Comparison of ENCODE assay signal across 8 mouse cellular contexts in the genomic region with DNA sequence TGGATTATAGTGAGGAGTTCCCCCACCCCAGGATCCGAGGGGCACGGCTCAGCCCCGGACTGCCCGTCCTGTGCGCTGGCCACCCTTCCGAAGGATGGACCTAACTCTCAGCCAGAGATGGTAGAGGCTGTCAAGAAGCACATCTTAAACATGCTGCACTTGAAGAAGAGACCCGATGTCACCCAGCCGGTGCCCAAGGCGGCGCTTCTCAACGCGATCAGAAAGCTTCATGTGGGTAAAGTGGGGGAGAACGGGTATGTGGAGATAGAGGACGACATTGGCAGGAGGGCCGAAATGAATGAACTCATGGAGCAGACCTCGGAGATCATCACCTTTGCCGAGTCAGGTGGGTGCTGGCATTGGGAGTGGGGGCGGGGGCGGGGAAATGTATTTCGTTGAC. TPM values are rescaled to one million over a fixed set of nuclear protein-coding genes. Genes with fewer than 3 reads are reported as not detected.
A peak's percentile ranks its signal among the peaks of the same experiment; 100 is the strongest.
DNase-seq lines count a peak whose midpoint lies in the region; ATAC-seq and TF ChIP-seq lines count a peak whose summit lies in the region.

No protein-coding gene starts in this region.

- no peak overlapping the region for H3K9ac ChIP-seq in CH12.LX (ENCODE audit: insufficient read depth, low read depth)
- H3K9ac ChIP-seq in heart, embryonic 13.5 days = peak overlapping the region; percentile 87
- H3K9ac ChIP-seq in liver, postnatal 0 days (replicated peaks) = peak overlapping the region; percentile 51

- TF ChIP-seq CTCF in CH12.LX (conservative IDR thresholded peaks at IDR 0.05 in 1 of 2, IDR thresholded peaks at IDR 0.05 in 1 of 2; ENCODE audit: low read depth in 2 of 2, low read length in 2 of 2) = no peak
- no peak for TF ChIP-seq CTCF in liver, postnatal 0 days (IDR thresholded peaks at IDR 0.05; ENCODE audit: low read depth)

- DNase-seq in cerebellum, postnatal 10 days = peak; percentile 16 to 22
- DNase-seq in CH12.LX (ENCODE audit: extremely low read depth) = no peak
- no peak for DNase-seq in liver, postnatal 0 days
- DNase-seq in spleen, postnatal 36 days (ENCODE audit: low spot score in 2 of 2) = no peak
- DNase-seq in ovary, postnatal 14 days (ENCODE audit: low spot score) = no peak
- no peak for DNase-seq in lung, postnatal 10 days

- under 1% methylated on average over 20 of the region's 20 CpGs for WGBS in heart, embryonic 13.5 days
- 2% methylated on average over 20 of the region's 20 CpGs for WGBS in liver, postnatal 0 days (ENCODE audit: insufficient replicate concordance)

- TF ChIP-seq EP300 in CH12.LX (IDR thresholded peaks at IDR 0.05; ENCODE audit: low read length) = no peak
- no peak for TF ChIP-seq EP300 in liver, postnatal 0 days (IDR thresholded peaks at IDR 0.05; ENCODE audit: low read depth)

- ATAC-seq in cerebellum, adult (ENCODE audit: insufficient number of reproducible peaks, low FRiP score, low TSS enrichment) = no peak
- no peak for ATAC-seq in heart, embryonic 13.5 days (ENCODE audit: extremely low read depth, insufficient number of reproducible peaks, low FRiP score, low TSS enrichment)
- ATAC-seq in liver, postnatal 0 days = no peak

- in situ Hi-C loops in CH12.LX (cut with MboI; ENCODE audit: low pct_ligation_motif_present, low pct_unique_long_range_greater_than_20kb, low sequenced_read_pairs) = loop anchor here (25.0 kb wide), 3 partner anchors 470 to 1420 kb away; no protein-coding TSS in a partner anchor

- no peaks in the 10 kb centered on the region for H3K27me3 ChIP-seq in CH12.LX (replicated peaks)
- H3K27me3 ChIP-seq in heart, embryonic 13.5 days (replicated peaks) = peaks cover 12% of the 10 kb centered on the region; the same call in 1 of the 2 replicates
- no peaks in the 10 kb centered on the region for H3K27me3 ChIP-seq in liver, postnatal 0 days (ENCODE audit: insufficient read depth, low read length)

- H3K9me3 ChIP-seq in CH12.LX (replicated peaks; ENCODE audit: low read length) = no peaks in the 10 kb centered on the region
- no peaks in the 10 kb centered on the region for H3K9me3 ChIP-seq in heart, embryonic 13.5 days
- H3K9me3 ChIP-seq in liver, postnatal 0 days (ENCODE audit: low read length) = no peaks in the 10 kb centered on the region

- H3K4me3 ChIP-seq in CH12.LX (replicated peaks in 1 of 3; ENCODE audit: low read depth in 2 of 3, low read length in 2 of 3, poor library complexity in 1 of 3) = no peak overlapping the region
- peak overlapping the region; percentile 67 for H3K4me3 ChIP-seq in heart, embryonic 13.5 days
- peak overlapping the region; percentile 42 for H3K4me3 ChIP-seq in liver, postnatal 0 days (ENCODE audit: low read depth, low read length)

- no peak overlapping the region for H3K27ac ChIP-seq in CH12.LX (ENCODE audit: insufficient read depth, low read depth)
- peak overlapping the region; percentile 61 for H3K27ac ChIP-seq in heart, embryonic 13.5 days (replicated peaks)
- no peak overlapping the region for H3K27ac ChIP-seq in liver, postnatal 0 days (ENCODE audit: low read depth)

- dilution Hi-C loops in CH12.LX (cut with MboI; ENCODE audit: extremely low pct_ligation_motif_present, extremely low pct_unique_long_range_greater_than_20kb, low sequenced_read_pairs) = no loop called here

- TF ChIP-seq RAD21 in CH12.LX (IDR thresholded peaks at IDR 0.05; ENCODE audit: low read depth, low read length) = no peak

- no peaks in the 10 kb centered on the region for H3K79me2 ChIP-seq in CH12.LX (replicated peaks; ENCODE audit: control insufficient read depth, extremely low read depth, insufficient read depth, poor library complexity, severe bottlenecking)

- no peaks in the 10 kb centered on the region for H3K36me3 ChIP-seq in CH12.LX (replicated peaks in 1 of 2; ENCODE audit: control insufficient read depth in 1 of 2, insufficient read depth in 1 of 2, low read length in 1 of 2)
- H3K36me3 ChIP-seq in heart, embryonic 13.5 days = no peaks in the 10 kb centered on the region
- H3K36me3 ChIP-seq in liver, postnatal 0 days (replicated peaks; ENCODE audit: insufficient read depth, low read length) = no peaks in the 10 kb centered on the region

- H3K4me2 ChIP-seq in CH12.LX (ENCODE audit: insufficient read depth, low read depth, poor library complexity, severe bottlenecking) = peak overlapping the region; percentile 30
- peak overlapping the region; percentile 81 for H3K4me2 ChIP-seq in heart, embryonic 13.5 days
- peak overlapping the region; percentile 64 for H3K4me2 ChIP-seq in liver, postnatal 0 days (ENCODE audit: low read depth, low read length)

- TF ChIP-seq POLR2A in CH12.LX (IDR thresholded peaks at IDR 0.05; ENCODE audit: low read depth, low read length) = no peak

- peaks cover 0 to 6% of the 10 kb centered on the region in 2 experiments; a peak in 2 of 4 replicates for H3K4me1 ChIP-seq in CH12.LX (ENCODE audit: control insufficient read depth in 1 of 2, insufficient read depth in 2 of 2)
- peaks cover 30% of the 10 kb centered on the region for H3K4me1 ChIP-seq in heart, embryonic 13.5 days
- peaks cover 11% of the 10 kb centered on the region; the same call in 1 of the 2 replicates for H3K4me1 ChIP-seq in liver, postnatal 0 days (ENCODE audit: insufficient read depth)

TF ChIP-seq in CH12.LX, 34 proteins besides CTCF, POLR2A, EP300 and RAD21:
- TF ChIP-seq RCOR1 (conservative IDR thresholded peaks at IDR 0.05; ENCODE audit: low read depth, low read length) (no peak), MXI1 (IDR thresholded peaks at IDR 0.05; ENCODE audit: low read depth, low read length) (no peak), IRF4 (IDR thresholded peaks at IDR 0.05; ENCODE audit: low read depth, low read length) (no peak), ZC3H11A (IDR thresholded peaks at IDR 0.05; ENCODE audit: low read depth, low read length) (no peak), HCFC1 (IDR thresholded peaks at IDR 0.05; ENCODE audit: low read depth, low read length) (no peak), USF1 (IDR thresholded peaks at IDR 0.05; ENCODE audit: low read depth, low read length) (no peak)
TF ChIP-seq in CH12.LX: peak in this region for 0.

RNA-seq across cellular contexts. Expression of a gene that starts 5.7 kb away (rescaled TPM):
- not detected in 2 replicates for total RNA-seq in CH12.LX (2012; rRNA removed)
- not detected in 2 replicates for total RNA-seq in CH12.LX (2014; rRNA removed)
- polyA plus RNA-seq in CH12.LX (2012; ENCODE audit: insufficient read length, low read depth) = 0.05 TPM in 1 of 2 replicates, not detected in the other
- polyA plus RNA-seq in heart, embryonic 13.5 days (2015; fragmentation: Nextera tagmentation; extraction: Ambion mirVana) = 13.3 and 15.4 TPM in 2 replicates
- polyA plus RNA-seq in liver, postnatal 0 days (2015; fragmentation: Nextera tagmentation; extraction: Ambion mirVana) = 6.4 and 7.9 TPM in 2 replicates

Comparison
In these comparisons a context has a peak if more than half of its experiments do, and no peak if none do; other contexts are left out.
1. DNase-seq: peak in cerebellum, postnatal 10 days (2 of 2); none in CH12.LX (single experiment), liver, postnatal 0 days (single experiment), spleen, postnatal 36 days (0 of 2), ovary, postnatal 14 days (single experiment) and lung, postnatal 10 days (single experiment).
2. H3K4me2 ChIP-seq: peak in every context shown above with its lines; median percentile 81 in heart, embryonic 13.5 days; 64 in liver, postnatal 0 days; 30 in CH12.LX.
3. H3K4me3 ChIP-seq: peak in heart, embryonic 13.5 days (single experiment) and liver, postnatal 0 days (single experiment); none in CH12.LX (0 of 3).